ENCODE assay signal across 9 mouse cellular contexts in genomic region chr10:5317602-5318001, GRCm38 (mm10).
DNase-seq lines count a peak whose midpoint lies in the region; ATAC-seq and TF ChIP-seq lines count a peak whose summit lies in the region.
"Had no signal": no experiment of that assay in that cellular context is flagged by ENCODE, and none has a peak within 500 bp of the region (broad histone marks: within the 10 kb centered on the region; RNA-seq: fewer than 3 reads in every experiment).

No protein-coding gene starts in this region.

- peak; percentile 98 for TF ChIP-seq CTCF in layer of hippocampus, adult 2 months (conservative IDR thresholded peaks at IDR 0.05)

- DNase-seq in CD8-positive naive resting alpha-beta T cell, adult 2 months (ENCODE audit: low read depth in 2 of 2, low spot score in 2 of 2), result peak; percentile 50 to 53
- DNase-seq in WW6 (ENCODE audit: low read depth, low spot score), result peak; percentile 29
- peak; percentile 84 for DNase-seq in cerebellum, postnatal 36 days
- DNase-seq in layer of hippocampus, adult 2 months (ENCODE audit: low spot score in 2 of 2), result peak; percentile 60 to 77
- peak; percentile 83 for DNase-seq in lung, postnatal 14 days
- DNase-seq in right cerebral cortex, postnatal 36 days (ENCODE audit: low spot score in 2 of 2), result peak; percentile 62 to 68
- DNase-seq in urinary bladder, postnatal 36 days (ENCODE audit: low spot score in 2 of 2), result peak; percentile 59 to 73

- no peak overlapping the region for H3K27ac ChIP-seq in layer of hippocampus, adult 2 months
- H3K27ac ChIP-seq: limb, embryonic 13.5 days had no signal

- peak; percentile 71 for ATAC-seq in granulocyte monocyte progenitor cell, adult 5-6 weeks (replicated peaks; ENCODE audit: poor library complexity, severe bottlenecking)

- no peak overlapping the region for H3K4me3 ChIP-seq in layer of hippocampus, adult 2 months
- H3K4me3 ChIP-seq: limb, embryonic 13.5 days had no signal

Comparison
In these comparisons a context has a peak if more than half of its experiments do, and no peak if none do; other contexts are left out.
1. DNase-seq: peak in every context shown above with its lines; median percentile 84 in cerebellum, postnatal 36 days; 83 in lung, postnatal 14 days; 68 in layer of hippocampus, adult 2 months; 66 in urinary bladder, postnatal 36 days; 65 in right cerebral cortex, postnatal 36 days; 52 in CD8-positive naive resting alpha-beta T cell, adult 2 months; 29 in WW6.